Mouse (Mus musculus) common myeloid progenitor, adult 5-6 weeks (primary cell): ENCODE measurements around the gene Cbfa2t2. TPM values are rescaled to one million over a fixed set of nuclear protein-coding genes. Genes with fewer than 3 reads are reported as not detected.

Source experiments
- ATAC-seq: replicated peaks from 2 replicates; pipeline ENCODE4 v1.8.0; 2016; ENCODE audit warnings: low read depth, mild to moderate bottlenecking, moderate TSS enrichment, inconsistent platforms; ENCODE audit not compliant: poor library complexity, severe bottlenecking
- total RNA-seq: library from RNA; stranded (forward); fragments of 200-1000, 187-1606 nt; gene quantifications from 2 replicates; pipeline ENCODE4 v1.2.3, GENCODE M21; 2017

The Cbfa2t2 gene
- total RNA-seq, 1 experiment from 2014 or later: 23.8 TPM

GRCm38 (mm10) chr2:154584931-154585601, 148.8 kb downstream of the Cbfa2t2 start:
- ATAC-seq: no peak

DNA sequence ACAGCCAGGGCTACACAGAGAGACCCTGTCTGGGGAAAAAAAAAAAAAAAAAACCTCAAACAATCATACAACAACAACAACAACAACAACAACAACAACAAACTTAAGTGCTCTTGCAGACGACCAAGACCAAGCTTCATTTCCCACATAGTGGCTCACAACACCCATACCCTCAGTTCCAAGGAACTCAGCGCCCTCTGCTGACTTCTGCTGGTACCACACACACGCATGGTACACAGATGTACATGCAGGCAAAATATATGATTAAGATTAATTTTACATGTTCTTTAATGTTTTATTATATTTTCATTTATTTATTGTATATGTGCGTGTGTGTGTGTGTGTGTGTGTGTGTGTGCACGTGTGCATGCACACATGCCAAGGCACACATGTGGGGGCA, 150.1 kb downstream of the Cbfa2t2 start:
- peak; percentile 42 for ATAC-seq

Other genes with a start within 250 kb of the Cbfa2t2 start
- not detected in 2 replicates for gene Bpifb1, start 245.7 kb upstream of the Cbfa2t2 start, total RNA-seq
- gene Bpifb5, start 212.7 kb upstream of the Cbfa2t2 start, total RNA-seq: not detected in 2 replicates
- not detected in 2 replicates for gene Bpifb9a, start 178.6 kb upstream of the Cbfa2t2 start, total RNA-seq
- not detected in 2 replicates for gene Bpifb9b, start 129.3 kb upstream of the Cbfa2t2 start, total RNA-seq
- gene Cdk5rap1, start 63.5 kb upstream of the Cbfa2t2 start, total RNA-seq: 16.8 and 17.7 TPM in 2 replicates
- gene Snta1, start 28.4 kb upstream of the Cbfa2t2 start, total RNA-seq: not detected in 2 replicates
- not detected in 2 replicates for gene 1700003F12Rik, start 110.6 kb downstream of the Cbfa2t2 start, total RNA-seq
- gene Actl10, start 115.3 kb downstream of the Cbfa2t2 start, total RNA-seq: not detected in 2 replicates
- gene Necab3, start 122.4 kb downstream of the Cbfa2t2 start, total RNA-seq: 0.15 and 0.64 TPM in 2 replicates
- 11.1 and 13.2 TPM in 2 replicates for gene E2f1, start 133.4 kb downstream of the Cbfa2t2 start, total RNA-seq
- gene Pxmp4, start 167.2 kb downstream of the Cbfa2t2 start, total RNA-seq: 14.2 and 18.2 TPM in 2 replicates
- gene Zfp341, start 176.8 kb downstream of the Cbfa2t2 start, total RNA-seq: 0.34 and 0.87 TPM in 2 replicates
- gene 4930519P11Rik, start 177.0 kb downstream of the Cbfa2t2 start, total RNA-seq: not detected in 2 replicates
- 99.8 and 109 TPM in 2 replicates for gene Chmp4b, start 215.2 kb downstream of the Cbfa2t2 start, total RNA-seq